Mouse (Mus musculus): ENCODE data around the gene Svs5.
"Not testable (repeated sequence)": the region's sequence is repeated elsewhere in the genome, so short reads cannot be mapped to it uniquely, and the experiment has no call there.

The Svs5 gene

GRCm38 (mm10) chr2:164332440-164332839 is at the start of gene Svs5:
TSS of gene Svs5 (plus strand) at chr2:164332740.
- not testable (repeated sequence) for DNase-seq (ENCODE audit: low spot score)

- DNase-seq (ENCODE audit: low spot score) = not testable (repeated sequence)
Observed at GRCm38 (mm10) chr2:164288968-164289367, 43.6 kb upstream of the Svs5 start, which contains the start of gene Svs3a. TSS of gene Svs3a (plus strand) at chr2:164289268.

- no peak for DNase-seq (ENCODE audit: low spot score)
Observed at GRCm38 (mm10) chr2:164312599-164312998, 19.9 kb upstream of the Svs5 start.

- DNase-seq (ENCODE audit: low spot score) = not testable (repeated sequence)
Observed at GRCm38 (mm10) chr2:164315460-164315859, 17.1 kb upstream of the Svs5 start.

- not testable (repeated sequence) for DNase-seq (ENCODE audit: low spot score)
Observed at GRCm38 (mm10) chr2:164316451-164316850, 16.1 kb upstream of the Svs5 start, which contains the start of gene Svs6. TSS of gene Svs6 (plus strand) at chr2:164316751.

- DNase-seq (ENCODE audit: low spot score) = no peak
Observed at GRCm38 (mm10) chr2:164320983-164321382, 11.6 kb upstream of the Svs5 start.

GRCm38 (mm10) chr2:164343732-164344131 is 11.2 kb downstream of the Svs5 start:
- not testable (repeated sequence) for DNase-seq (ENCODE audit: low spot score)

GRCm38 (mm10) chr2:164347697-164348096 is 15.2 kb downstream of the Svs5 start:
- not testable (repeated sequence) for DNase-seq (ENCODE audit: low spot score)

- DNase-seq (ENCODE audit: low spot score) = no peak
Observed at GRCm38 (mm10) chr2:164348980-164349379, 16.4 kb downstream of the Svs5 start.

GRCm38 (mm10) chr2:164352697-164353096 is 20.2 kb downstream of the Svs5 start:
- DNase-seq (ENCODE audit: low spot score) = no peak

GRCm38 (mm10) chr2:164353356-164353755 is 20.8 kb downstream of the Svs5 start:
- no peak for DNase-seq (ENCODE audit: low spot score)

- DNase-seq (ENCODE audit: low spot score) = no peak
Observed at GRCm38 (mm10) chr2:164356177-164356967, 23.8 kb downstream of the Svs5 start.

GRCm38 (mm10) chr2:164358373-164358772 is 25.8 kb downstream of the Svs5 start:
- no peak for DNase-seq (ENCODE audit: low spot score)

GRCm38 (mm10) chr2:164359031-164359430 is 26.5 kb downstream of the Svs5 start:
- DNase-seq (ENCODE audit: low spot score) = no peak

GRCm38 (mm10) chr2:164359668-164360067 is 27.1 kb downstream of the Svs5 start:
- no peak for DNase-seq (ENCODE audit: low spot score)

- DNase-seq (ENCODE audit: low spot score) = no peak
Observed at GRCm38 (mm10) chr2:164360974-164361657, 28.6 kb downstream of the Svs5 start.

- DNase-seq (ENCODE audit: low spot score) = no peak
Observed at GRCm38 (mm10) chr2:164366947-164367346, 34.4 kb downstream of the Svs5 start.

GRCm38 (mm10) chr2:164368620-164369105 is 36.1 kb downstream of the Svs5 start:
- DNase-seq (ENCODE audit: low spot score) = no peak

GRCm38 (mm10) chr2:164371371-164371770 is 38.8 kb downstream of the Svs5 start:
- DNase-seq (ENCODE audit: low spot score) = no peak

- no peak for DNase-seq (ENCODE audit: low spot score)
Observed at GRCm38 (mm10) chr2:164372408-164373053, 40.0 kb downstream of the Svs5 start.

- no peak for DNase-seq (ENCODE audit: low spot score)
Observed at GRCm38 (mm10) chr2:164373187-164373586, 40.6 kb downstream of the Svs5 start.
